Mouse (Mus musculus): Measurements from ENCODE around the gene Gm128. TPM values are rescaled to one million over a fixed set of nuclear protein-coding genes. Genes with fewer than 3 reads are reported as not detected.

The Gm128 gene
- polyA plus RNA-seq, 1 experiment = 0.98 TPM

DNA sequence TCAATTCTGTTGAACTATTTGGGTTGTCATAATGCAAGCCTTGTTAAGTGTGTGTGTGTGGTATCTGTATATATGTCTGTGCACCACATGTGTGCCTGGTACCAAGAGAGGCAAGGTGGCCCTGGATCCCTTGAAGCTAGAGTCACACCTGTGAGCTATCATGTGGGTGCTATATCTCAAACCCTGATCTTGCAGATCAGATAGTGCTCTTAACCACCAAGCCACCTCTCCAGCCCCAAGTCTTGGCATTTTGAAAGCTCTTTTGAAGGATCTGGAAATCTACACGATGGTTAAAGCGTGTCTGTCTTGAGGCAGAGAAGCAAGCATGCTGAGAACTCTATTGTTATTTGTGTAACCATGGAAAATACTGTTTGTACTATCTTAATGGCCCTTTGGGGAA is 30.8 kb downstream of the Gm128 start:
- no peaks in the 10 kb centered on the region for H3K4me1 ChIP-seq (ENCODE audit: control insufficient read depth, insufficient read depth, low read length)
- no peak overlapping the region for H3K4me3 ChIP-seq (replicated peaks; ENCODE audit: extremely low read depth, low read depth, low read length)
- no peak for DNase-seq
- TF ChIP-seq CTCF (IDR thresholded peaks at IDR 0.05; ENCODE audit: insufficient read depth, low read length) (no peak), POLR2A (IDR thresholded peaks at IDR 0.05; ENCODE audit: borderline replicate concordance, extremely low read depth, low read depth, low read length) (no peak)
- 57% methylated on average over 2 of the region's 2 CpGs for WGBS

DNA sequence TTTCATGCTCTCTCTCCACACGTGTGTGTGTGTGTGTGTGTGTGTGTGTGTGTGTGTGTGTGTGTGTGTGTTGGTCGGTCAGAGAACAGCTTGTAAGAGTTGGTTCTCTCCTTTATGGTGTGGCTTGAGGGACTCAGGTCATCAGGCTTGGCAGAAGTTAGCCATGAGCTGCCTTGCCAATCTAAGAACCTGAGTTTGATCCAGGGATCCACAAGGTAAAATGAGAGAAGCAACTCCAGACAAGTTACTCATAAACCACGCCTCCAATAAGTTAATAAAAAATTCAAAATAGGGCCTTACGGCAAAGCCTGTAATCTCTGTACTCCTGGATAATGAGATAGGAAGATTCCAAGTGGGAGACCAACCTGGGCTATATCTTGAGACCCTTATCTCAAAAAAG is 33.1 kb downstream of the Gm128 start:
- no peak for TF ChIP-seq CTCF (IDR thresholded peaks at IDR 0.05; ENCODE audit: insufficient read depth, low read length)
- no peak for TF ChIP-seq POLR2A (IDR thresholded peaks at IDR 0.05; ENCODE audit: borderline replicate concordance, extremely low read depth, low read depth, low read length)
- DNase-seq = no peak
- WGBS = 88% methylated on average over 4 of the region's 4 CpGs

GRCm38 (mm10) chr3:95203880-95204279 is 37.5 kb downstream of the Gm128 start:
- no peak for TF ChIP-seq CTCF (IDR thresholded peaks at IDR 0.05; ENCODE audit: insufficient read depth, low read length)
- TF ChIP-seq POLR2A (IDR thresholded peaks at IDR 0.05; ENCODE audit: borderline replicate concordance, extremely low read depth, low read depth, low read length) = no peak
- no peak for DNase-seq
- Histone ChIP-seq H3K4me1 (ENCODE audit: control insufficient read depth, insufficient read depth, low read length) (no peaks in the 10 kb centered on the region), H3K4me3 (replicated peaks; ENCODE audit: extremely low read depth, low read depth, low read length) (no peak overlapping the region)
- 92% methylated on average over 6 of the region's 6 CpGs for WGBS

More for the DNA sequence above, 33.1 kb downstream of the Gm128 start:
- H3K4me1 ChIP-seq (ENCODE audit: control insufficient read depth, insufficient read depth, low read length) = no peaks in the 10 kb centered on the region
- no peak overlapping the region for H3K4me3 ChIP-seq (replicated peaks; ENCODE audit: extremely low read depth, low read depth, low read length)

DNA sequence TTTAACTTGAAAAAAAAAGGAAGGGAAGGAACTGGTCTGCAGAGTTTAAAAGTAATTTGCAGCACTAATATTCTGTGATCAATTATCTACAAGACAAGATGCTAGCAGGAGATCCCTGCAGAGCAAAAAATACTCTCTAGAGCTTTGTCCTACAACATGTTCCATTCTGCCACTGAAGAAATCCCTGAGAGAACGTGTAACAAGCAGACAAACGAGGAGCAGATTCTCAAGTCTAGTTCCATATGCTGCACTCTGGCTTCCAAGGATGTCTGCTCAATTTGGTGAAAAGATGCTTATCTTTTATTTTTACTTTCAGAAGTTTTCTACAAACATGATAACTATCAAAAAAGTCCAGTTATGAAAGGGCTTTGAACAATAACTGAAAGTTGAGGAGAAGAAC is 40.8 kb downstream of the Gm128 start:
- WGBS = 84% methylated on average over 2 of the region's 2 CpGs
- TF ChIP-seq POLR2A (IDR thresholded peaks at IDR 0.05; ENCODE audit: borderline replicate concordance, extremely low read depth, low read depth, low read length) (no peak), CTCF (IDR thresholded peaks at IDR 0.05; ENCODE audit: insufficient read depth, low read length) (no peak)
- no peak for DNase-seq
- Histone ChIP-seq H3K4me1 (ENCODE audit: control insufficient read depth, insufficient read depth, low read length) (no peaks in the 10 kb centered on the region), H3K4me3 (replicated peaks; ENCODE audit: extremely low read depth, low read depth, low read length) (no peak overlapping the region)

- Histone ChIP-seq H3K4me1 (ENCODE audit: control insufficient read depth, insufficient read depth, low read length) (no peaks in the 10 kb centered on the region), H3K4me3 (replicated peaks; ENCODE audit: extremely low read depth, low read depth, low read length) (no peak overlapping the region)
- WGBS = 81% methylated on average over 7 of the region's 7 CpGs
- TF ChIP-seq POLR2A (IDR thresholded peaks at IDR 0.05; ENCODE audit: borderline replicate concordance, extremely low read depth, low read depth, low read length) (no peak), CTCF (IDR thresholded peaks at IDR 0.05; ENCODE audit: insufficient read depth, low read length) (no peak)
- no peak for DNase-seq
These were observed 41.3 kb downstream of the Gm128 start for GRCm38 (mm10) chr3:95200132-95200531.

- TF ChIP-seq POLR2A (IDR thresholded peaks at IDR 0.05; ENCODE audit: borderline replicate concordance, extremely low read depth, low read depth, low read length) = no peak
- TF ChIP-seq CTCF (IDR thresholded peaks at IDR 0.05; ENCODE audit: insufficient read depth, low read length) = no peak
- H3K4me3 ChIP-seq (replicated peaks; ENCODE audit: extremely low read depth, low read depth, low read length) = no peak overlapping the region
- no peaks in the 10 kb centered on the region for H3K4me1 ChIP-seq (ENCODE audit: control insufficient read depth, insufficient read depth, low read length)
- WGBS = 75% methylated on average over 1 of the region's 1 CpGs
- no peak for DNase-seq
These were observed 42.3 kb downstream of the Gm128 start for GRCm38 (mm10) chr3:95199101-95199500.

DNA sequence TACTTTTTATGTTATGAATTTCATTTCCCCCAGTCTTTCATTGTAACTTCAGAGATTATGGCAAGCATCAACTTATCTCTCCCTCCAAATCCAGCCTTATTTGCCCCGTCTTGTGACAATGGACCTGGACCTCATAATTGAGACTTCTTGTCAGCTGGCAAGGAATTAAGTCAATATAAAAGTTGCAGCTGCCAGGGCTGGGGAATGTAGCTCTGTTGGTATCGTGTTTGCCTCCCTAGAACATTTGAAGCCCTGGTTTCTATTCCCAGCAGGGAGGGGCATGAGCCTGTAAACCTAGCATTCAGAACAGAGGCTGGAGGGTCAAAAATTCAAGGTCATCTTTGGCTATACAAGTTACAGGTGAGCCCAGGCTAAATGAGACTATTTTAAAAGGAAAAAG is 45.6 kb downstream of the Gm128 start:
- H3K4me1 ChIP-seq (ENCODE audit: control insufficient read depth, insufficient read depth, low read length) = no peaks in the 10 kb centered on the region
- DNase-seq = no peak
- TF ChIP-seq POLR2A (IDR thresholded peaks at IDR 0.05; ENCODE audit: borderline replicate concordance, extremely low read depth, low read depth, low read length) = no peak
- no peak for TF ChIP-seq CTCF (IDR thresholded peaks at IDR 0.05; ENCODE audit: insufficient read depth, low read length)
- H3K4me3 ChIP-seq (replicated peaks; ENCODE audit: extremely low read depth, low read depth, low read length) = no peak overlapping the region
- WGBS = 72% methylated on average over 2 of the region's 2 CpGs

DNA sequence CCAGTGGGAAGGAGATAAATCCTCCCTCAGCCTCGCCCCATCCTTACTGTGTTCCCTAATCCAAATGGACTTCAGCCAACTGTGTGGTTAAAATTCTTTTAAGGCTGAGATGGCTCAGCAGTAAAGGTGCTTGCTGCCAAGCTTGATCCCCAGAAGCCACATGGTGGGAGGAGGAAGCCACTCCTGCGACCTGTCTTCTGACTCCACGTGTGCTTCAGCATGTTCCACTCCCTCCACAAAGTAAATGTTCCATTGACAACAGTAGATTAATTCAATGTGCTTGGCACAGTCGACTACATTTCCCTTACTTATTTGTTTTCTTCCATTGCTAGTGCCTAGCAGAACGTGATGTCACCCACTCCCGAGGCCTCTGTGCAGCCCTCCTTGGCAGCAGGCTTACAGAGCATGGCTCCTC is 46.7 kb downstream of the Gm128 start:
- H3K4me3 ChIP-seq (replicated peaks; ENCODE audit: extremely low read depth, low read depth, low read length) = no peak overlapping the region
- H3K4me1 ChIP-seq (ENCODE audit: control insufficient read depth, insufficient read depth, low read length) = no peaks in the 10 kb centered on the region
- DNase-seq = no peak
- no peak for TF ChIP-seq CTCF (IDR thresholded peaks at IDR 0.05; ENCODE audit: insufficient read depth, low read length)
- TF ChIP-seq POLR2A (IDR thresholded peaks at IDR 0.05; ENCODE audit: borderline replicate concordance, extremely low read depth, low read depth, low read length) = no peak
- WGBS = 59% methylated on average over 6 of the region's 6 CpGs

Other genes starting within 250 kb of the Gm128 start
- gene Zfp687, start 226.2 kb downstream of the Gm128 start, polyA plus RNA-seq (2012; rRNA removed) = 19.2 and 20.6 TPM in 2 replicates
- 97.3 and 127 TPM in 2 replicates for gene Psmd4, start 199.0 kb downstream of the Gm128 start, polyA plus RNA-seq (2012; rRNA removed)
- gene Pip5k1a, start 134.7 kb downstream of the Gm128 start, polyA plus RNA-seq (2012; rRNA removed) = 14.6 and 20.4 TPM in 2 replicates
- gene Vps72, start 130.6 kb downstream of the Gm128 start, polyA plus RNA-seq (2012; rRNA removed) = 55.3 and 62.2 TPM in 2 replicates
- gene Tmod4, start 117.1 kb downstream of the Gm128 start, polyA plus RNA-seq (2012; rRNA removed) = 1.5 and 3.5 TPM in 2 replicates
- gene Scnm1, start 107.6 kb downstream of the Gm128 start, polyA plus RNA-seq (2012; rRNA removed) = 30.1 and 43.7 TPM in 2 replicates
- gene Lysmd1, start 107.5 kb downstream of the Gm128 start, polyA plus RNA-seq (2012; rRNA removed) = 4.5 and 7.8 TPM in 2 replicates
- gene Tnfaip8l2, start 99.2 kb downstream of the Gm128 start, polyA plus RNA-seq (2012; rRNA removed) = 24.6 and 26.4 TPM in 2 replicates
- gene Sema6c, start 81.1 kb downstream of the Gm128 start, polyA plus RNA-seq (2012; rRNA removed) = 10.7 and 11.8 TPM in 2 replicates
- gene Gabpb2, start 23.7 kb downstream of the Gm128 start, polyA plus RNA-seq (2012; rRNA removed) = 9.7 and 17.3 TPM in 2 replicates
- gene Cdc42se1, start 12.9 kb downstream of the Gm128 start, polyA plus RNA-seq (2012; rRNA removed) = 54.0 and 71.7 TPM in 2 replicates
- gene Mllt11, start 9.4 kb downstream of the Gm128 start, polyA plus RNA-seq (2012; rRNA removed) = 6.5 and 12.3 TPM in 2 replicates
- gene Bnipl, start 9.6 kb upstream of the Gm128 start, polyA plus RNA-seq (2012; rRNA removed) = 4.2 and 13.3 TPM in 2 replicates
- gene Mindy1, start 39.7 kb upstream of the Gm128 start, polyA plus RNA-seq (2012; rRNA removed) = 89.1 and 95.2 TPM in 2 replicates
- gene Prune1, start 40.5 kb upstream of the Gm128 start, polyA plus RNA-seq (2012; rRNA removed) = 13.4 and 24.2 TPM in 2 replicates
- 4.7 and 16.7 TPM in 2 replicates for gene Anxa9, start 65.6 kb upstream of the Gm128 start, polyA plus RNA-seq (2012; rRNA removed)
- gene Cers2, start 73.2 kb upstream of the Gm128 start, polyA plus RNA-seq (2012; rRNA removed) = 158 and 181 TPM in 2 replicates
- gene Setdb1, start 115.6 kb upstream of the Gm128 start, polyA plus RNA-seq (2012; rRNA removed) = 10.7 and 14.7 TPM in 2 replicates
- 0.30 TPM in 1 of 2 replicates, not detected in the other for gene 4930558C23Rik, start 161.2 kb upstream of the Gm128 start, polyA plus RNA-seq (2012; rRNA removed)
- gene Arnt, start 192.8 kb upstream of the Gm128 start, polyA plus RNA-seq (2012; rRNA removed) = 35.5 and 38.1 TPM in 2 replicates

Measured in lung, adult 2 months (tissue).